Comparison of ENCODE assay signal across 8 mouse cellular contexts in the genomic region with DNA sequence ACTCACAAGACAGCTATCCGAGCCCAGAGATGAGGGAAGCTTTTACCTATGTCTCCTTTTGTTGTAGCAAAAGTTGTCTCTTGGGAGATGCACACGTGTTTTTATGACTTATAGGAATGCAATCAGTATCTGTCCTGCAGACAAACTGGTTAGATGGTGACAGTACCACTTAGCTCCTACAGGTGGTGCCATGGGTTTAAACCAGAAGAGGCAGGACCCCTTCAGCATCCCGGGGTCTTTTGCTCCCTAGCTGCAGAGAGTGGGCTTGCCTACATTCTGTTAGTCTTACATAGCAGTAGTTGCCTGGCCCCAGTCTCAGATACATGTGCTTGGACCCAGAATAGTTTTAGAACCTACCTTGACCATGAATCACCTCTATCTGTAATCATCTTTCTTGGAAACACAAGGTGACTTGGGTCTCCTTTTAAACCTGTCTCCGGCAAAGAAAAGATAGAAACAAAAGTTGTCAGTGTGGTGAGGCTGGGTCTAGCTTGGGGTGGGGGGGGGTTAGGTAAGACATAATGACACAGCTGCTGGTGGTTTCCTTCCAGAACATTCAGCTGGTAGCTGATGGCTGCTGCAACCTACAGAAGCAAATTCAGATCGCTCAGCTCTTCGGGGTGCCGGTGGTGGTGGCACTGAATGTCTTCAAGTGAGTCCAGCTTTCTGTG.
A peak's percentile ranks its signal among the peaks of the same experiment; 100 is the strongest.
DNase-seq lines count a peak whose midpoint lies in the region; ATAC-seq and TF ChIP-seq lines count a peak whose summit lies in the region.
"Had no signal": no experiment of that assay in that cellular context is flagged by ENCODE, and none has a peak within 500 bp of the region (broad histone marks: within the 10 kb centered on the region; RNA-seq: fewer than 3 reads in every experiment).

No protein-coding gene starts in this region.

- ATAC-seq in lung, postnatal 0 days = no peak
- no peak for ATAC-seq in erythroblast, adult 5-6 weeks (replicated peaks; ENCODE audit: low FRiP score, poor library complexity, severe bottlenecking)

- no peak overlapping the region for H3K4me2 ChIP-seq in lung, postnatal 0 days (replicated peaks; ENCODE audit: low read depth, low read length)
- H3K4me2 ChIP-seq: embryonic facial prominence, embryonic 13.5 days had no signal

- H3K4me1 ChIP-seq in embryonic facial prominence, embryonic 10.5 days = peaks cover 5% of the 10 kb centered on the region; the same call in 1 of the 2 replicates
- no peaks in the 10 kb centered on the region for H3K4me1 ChIP-seq in lung, postnatal 0 days (ENCODE audit: insufficient read depth, low read depth, low read length)
- H3K4me1 ChIP-seq: embryonic facial prominence, embryonic 13.5 days had no signal

- no peak for DNase-seq in left cerebral cortex, adult 2 months (ENCODE audit: extremely low spot score in 1 of 2, low spot score in 2 of 2)
- no peak for DNase-seq in left cerebral cortex, postnatal 25 days (ENCODE audit: low spot score in 2 of 2)
- peak; percentile 40 for DNase-seq in MN1 (ENCODE audit: low spot score)
- peak; percentile 55 for DNase-seq in embryonic facial prominence, embryonic 10.5 days (ENCODE audit: low spot score)
- no peak for DNase-seq in lung, postnatal 0 days (ENCODE audit: low spot score)
- DNase-seq in urinary bladder, adult 2 months (ENCODE audit: low spot score) = no peak

- no peaks in the 10 kb centered on the region for H3K9me3 ChIP-seq in embryonic facial prominence, embryonic 10.5 days
- no peaks in the 10 kb centered on the region for H3K9me3 ChIP-seq in lung, postnatal 0 days (ENCODE audit: low read length)
- H3K9me3 ChIP-seq: embryonic facial prominence, embryonic 13.5 days had no signal

- intact Hi-C loops in left cerebral cortex, adult 2 months (cut with DNase I) = loop anchor here (5.0 kb wide), 1 partner anchor 243 kb away; no protein-coding TSS in a partner anchor
- intact Hi-C loops in left cerebral cortex, postnatal 25 days (cut with DNase I) = loop anchor here (5.0 kb wide), 1 partner anchor 243 kb away; no protein-coding TSS in a partner anchor

- peak; percentile 54 for TF ChIP-seq CTCF in left cerebral cortex, adult 2 months (IDR thresholded peaks at IDR 0.05)
- peak; percentile 80 for TF ChIP-seq CTCF in lung, postnatal 0 days (IDR thresholded peaks at IDR 0.05)

- no peak overlapping the region for H3K4me3 ChIP-seq in left cerebral cortex, adult 2 months
- no peak overlapping the region for H3K4me3 ChIP-seq in embryonic facial prominence, embryonic 10.5 days
- no peak overlapping the region for H3K4me3 ChIP-seq in lung, postnatal 0 days (ENCODE audit: low read depth, low read length)
- H3K4me3 ChIP-seq: embryonic facial prominence, embryonic 13.5 days had no signal

- 80% methylated on average over 7 of the region's 7 CpGs for WGBS in embryonic facial prominence, embryonic 10.5 days
- 68% methylated on average over 7 of the region's 7 CpGs for whole genome bisulfite sequencing in lung, postnatal 0 days

- H3K9ac ChIP-seq in lung, postnatal 0 days (replicated peaks; ENCODE audit: low read depth) = no peak overlapping the region
- H3K9ac ChIP-seq: embryonic facial prominence, embryonic 13.5 days had no signal

- no peak for TF ChIP-seq EP300 in lung, postnatal 0 days (IDR thresholded peaks at IDR 0.05)

- no peaks in the 10 kb centered on the region for H3K27me3 ChIP-seq in embryonic facial prominence, embryonic 10.5 days (replicated peaks; ENCODE audit: low read depth, poor library complexity, severe bottlenecking)
- H3K27me3 ChIP-seq in lung, postnatal 0 days (replicated peaks; ENCODE audit: insufficient read depth, low read length) = no peaks in the 10 kb centered on the region
- H3K27me3 ChIP-seq: embryonic facial prominence, embryonic 13.5 days had no signal

- peaks cover 34% of the 10 kb centered on the region for H3K36me3 ChIP-seq in embryonic facial prominence, embryonic 10.5 days (replicated peaks)
- H3K36me3 ChIP-seq in lung, postnatal 0 days (ENCODE audit: insufficient read depth, low read length) = no peaks in the 10 kb centered on the region
- H3K36me3 ChIP-seq: embryonic facial prominence, embryonic 13.5 days had no signal

- H3K27ac ChIP-seq in left cerebral cortex, adult 2 months = no peak overlapping the region
- no peak overlapping the region for H3K27ac ChIP-seq in embryonic facial prominence, embryonic 10.5 days (replicated peaks)
- no peak overlapping the region for H3K27ac ChIP-seq in lung, postnatal 0 days (ENCODE audit: low read length)
- H3K27ac ChIP-seq: embryonic facial prominence, embryonic 13.5 days had no signal

Comparison
In these comparisons a context has a peak if more than half of its experiments do, and no peak if none do; other contexts are left out.
1. DNase-seq: peak in MN1 (single experiment) and embryonic facial prominence, embryonic 10.5 days (single experiment); none in left cerebral cortex, adult 2 months (0 of 2), left cerebral cortex, postnatal 25 days (0 of 2), lung, postnatal 0 days (single experiment) and urinary bladder, adult 2 months (single experiment).